Mouse (Mus musculus) A20 (cell line): Measurements from ENCODE around the gene Wfdc5.

Source experiments
- DNase-seq: peaks from one replicate; pipeline ENCODE4 v3.0.0-alpha.2; 2011; ENCODE audit warnings: low read depth, low spot score

Wfdc5 gene

GRCm38 (mm10) chr2:164128576-164129411, 53.7 kb downstream of the Wfdc5 start:
- DNase-seq = peak; percentile 95

- peak; percentile 48 for DNase-seq
Observed at GRCm38 (mm10) chr2:164127297-164127696, 55.2 kb downstream of the Wfdc5 start.

GRCm38 (mm10) chr2:164126533-164126955, 56.0 kb downstream of the Wfdc5 start:
- DNase-seq = peak; percentile 79
